Mouse (Mus musculus): ENCODE data around the gene Aldh1a3. TPM values are rescaled to one million over a fixed set of nuclear protein-coding genes. Genes with fewer than 3 reads are reported as not detected.

Gene Aldh1a3
- total and polyA plus RNA-seq, 2 experiments from 2014 or later: 1.4 to 2.2 TPM

DNA sequence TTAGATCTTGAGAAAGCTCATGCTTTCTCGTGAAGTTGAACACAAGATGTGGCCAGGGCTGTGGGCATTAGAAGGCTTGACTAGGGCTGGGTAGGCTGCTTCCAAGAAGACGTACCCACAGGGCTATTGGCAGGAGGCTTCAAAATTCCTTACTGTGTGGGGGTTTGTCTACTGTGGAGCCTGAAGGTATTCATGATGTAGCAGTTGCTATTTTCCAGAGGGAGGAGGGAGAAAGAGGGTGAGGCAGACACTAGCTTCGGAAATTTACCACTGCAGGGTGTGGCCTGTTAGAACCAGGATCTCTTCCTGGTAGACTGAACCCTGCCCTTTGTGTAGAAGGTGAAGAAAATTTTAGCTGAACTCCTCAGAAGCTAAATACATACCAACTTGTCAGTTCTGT is 19.5 kb upstream of the Aldh1a3 start:
- Histone ChIP-seq H3K36me3 (replicated peaks; ENCODE audit: control insufficient read depth, insufficient read depth, low read length) (no peaks in the 10 kb centered on the region), H3K27me3 (ENCODE audit: control insufficient read depth, insufficient read depth, low read length) (no peaks in the 10 kb centered on the region), H3K4me3 (ENCODE audit: low read depth, low read length) (no peak overlapping the region), H3K27ac (ENCODE audit: low read depth) (no peak overlapping the region), H3K4me2 (ENCODE audit: low read depth, low read length) (no peak overlapping the region), H3K9ac (replicated peaks; ENCODE audit: low read depth, low read length) (no peak overlapping the region), H3K9me3 (replicated peaks; ENCODE audit: control insufficient read depth, low read length) (no peaks in the 10 kb centered on the region), H3K4me1 (ENCODE audit: control insufficient read depth, insufficient read depth) (peaks cover 12% of the 10 kb centered on the region)
- 78% methylated on average over 3 of the region's 3 CpGs for WGBS
- TF ChIP-seq CTCF (IDR thresholded peaks at IDR 0.05; ENCODE audit: low read depth) (no peak), EP300 (IDR thresholded peaks at IDR 0.05; ENCODE audit: low read depth) (no peak)
- DNase-seq (ENCODE audit: low spot score) (no peak), ATAC-seq (ENCODE audit: insufficient read depth, low read depth) (no peak)

DNA sequence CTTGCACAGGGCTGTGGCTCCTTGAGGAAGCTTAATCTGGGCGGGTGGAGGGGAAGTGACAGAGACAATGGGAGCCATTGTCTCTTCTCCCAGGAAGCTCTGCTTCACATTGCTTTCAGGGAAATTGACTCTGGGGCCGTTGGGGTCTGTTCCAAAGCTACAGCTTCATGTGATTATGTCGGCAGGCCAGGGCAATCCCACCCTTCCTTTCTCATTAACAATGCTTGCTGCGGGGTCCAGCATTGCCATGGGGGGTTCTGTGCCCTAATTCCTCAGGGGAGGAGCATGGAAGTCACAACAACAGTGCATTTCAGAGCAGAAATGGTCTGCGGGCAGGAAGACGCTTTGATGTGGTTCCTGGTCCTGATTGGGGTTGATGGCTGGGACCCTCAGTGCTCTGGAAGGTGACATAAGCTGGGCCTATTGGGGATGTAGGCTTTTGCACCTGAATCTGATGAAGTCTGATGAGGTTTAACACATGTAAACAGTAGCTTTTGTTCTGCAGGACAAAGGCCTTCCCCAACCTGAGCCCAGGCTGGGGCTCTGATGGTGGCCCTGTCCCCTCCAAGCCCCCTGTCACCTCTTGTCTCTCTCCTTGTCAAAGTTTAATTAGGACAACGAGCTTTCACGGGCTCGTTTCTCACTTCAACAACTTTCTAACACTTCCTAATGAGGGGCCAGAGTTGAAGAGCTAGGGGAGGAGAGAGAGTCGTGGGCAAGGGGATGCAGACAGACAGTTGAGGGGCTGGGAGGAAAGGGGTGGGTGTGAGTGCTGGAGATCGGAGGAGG is 18.0 kb upstream of the Aldh1a3 start:
- no peak overlapping the region for H3K4me2 ChIP-seq (ENCODE audit: low read depth, low read length)
- no peak overlapping the region for H3K27ac ChIP-seq (ENCODE audit: low read depth)
- H3K9me3 ChIP-seq (replicated peaks; ENCODE audit: control insufficient read depth, low read length): no peaks in the 10 kb centered on the region
- peaks cover 6% of the 10 kb centered on the region for H3K4me1 ChIP-seq (ENCODE audit: control insufficient read depth, insufficient read depth)
- no peak overlapping the region for H3K4me3 ChIP-seq (ENCODE audit: low read depth, low read length)
- 41% methylated on average over 11 of the region's 11 CpGs for WGBS
- DNase-seq (ENCODE audit: low spot score) (no peak), ATAC-seq (ENCODE audit: insufficient read depth, low read depth) (no peak)
- TF ChIP-seq EP300 (IDR thresholded peaks at IDR 0.05; ENCODE audit: low read depth) (no peak), CTCF (IDR thresholded peaks at IDR 0.05; ENCODE audit: low read depth) (no peak)
- no peaks in the 10 kb centered on the region for H3K36me3 ChIP-seq (replicated peaks; ENCODE audit: control insufficient read depth, insufficient read depth, low read length)
- no peak overlapping the region for H3K9ac ChIP-seq (replicated peaks; ENCODE audit: low read depth, low read length)
- no peaks in the 10 kb centered on the region for H3K27me3 ChIP-seq (ENCODE audit: control insufficient read depth, insufficient read depth, low read length)

GRCm38 (mm10) chr7:66444706-66445105 is 17.4 kb upstream of the Aldh1a3 start:
- TF ChIP-seq CTCF (IDR thresholded peaks at IDR 0.05; ENCODE audit: low read depth) (no peak), EP300 (IDR thresholded peaks at IDR 0.05; ENCODE audit: low read depth) (no peak)

DNA sequence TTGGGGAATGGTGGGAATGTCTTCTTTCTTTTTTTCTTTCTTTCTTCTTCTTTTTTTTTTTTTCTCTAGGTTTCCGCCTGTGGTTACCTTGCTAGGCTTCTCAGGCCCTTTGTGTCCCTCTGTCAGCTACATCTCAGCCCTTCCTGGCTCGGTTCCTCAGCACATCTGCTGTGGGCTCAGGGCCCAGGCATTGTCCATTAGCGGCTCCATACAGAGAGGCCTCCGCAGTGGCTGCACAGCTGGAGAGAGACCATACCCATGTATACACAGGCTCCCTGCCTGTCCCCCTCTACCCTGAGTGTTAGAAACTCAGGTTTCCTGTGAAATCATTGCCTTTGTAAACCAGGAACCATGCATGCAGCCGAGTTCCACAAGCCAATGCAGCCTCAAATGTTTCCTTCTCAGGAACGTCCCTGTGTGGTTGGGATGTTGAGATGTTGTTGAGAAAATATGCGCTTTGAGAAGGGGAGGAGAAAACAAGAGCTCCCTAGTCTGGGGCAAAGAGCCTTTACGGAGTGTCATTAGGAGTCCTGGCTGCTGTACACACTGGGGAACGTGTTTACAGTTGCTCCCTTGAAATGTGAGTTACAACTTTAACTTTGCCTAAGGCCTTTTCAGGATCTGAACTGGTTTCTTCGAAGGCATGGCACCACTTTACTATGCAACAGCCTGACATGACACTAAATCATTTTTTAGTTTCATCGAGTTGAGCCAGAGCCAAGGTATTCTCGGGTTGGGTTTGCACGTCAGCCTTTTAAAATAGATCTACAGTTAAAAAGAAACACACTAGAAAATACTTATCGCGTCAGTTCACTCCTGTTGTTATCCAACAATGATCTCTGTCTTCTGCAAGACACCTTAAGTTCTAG is 15.4 kb upstream of the Aldh1a3 start:
- H3K27me3 ChIP-seq (ENCODE audit: control insufficient read depth, insufficient read depth, low read length): no peaks in the 10 kb centered on the region
- H3K36me3 ChIP-seq (replicated peaks; ENCODE audit: control insufficient read depth, insufficient read depth, low read length): no peaks in the 10 kb centered on the region
- no peak overlapping the region for H3K9ac ChIP-seq (replicated peaks; ENCODE audit: low read depth, low read length)
- TF ChIP-seq CTCF (IDR thresholded peaks at IDR 0.05; ENCODE audit: low read depth) (no peak), EP300 (IDR thresholded peaks at IDR 0.05; ENCODE audit: low read depth) (no peak)
- H3K4me2 ChIP-seq (ENCODE audit: low read depth, low read length): no peak overlapping the region
- ATAC-seq (ENCODE audit: insufficient read depth, low read depth) (no peak), DNase-seq (ENCODE audit: low spot score) (no peak)
- H3K9me3 ChIP-seq (replicated peaks; ENCODE audit: control insufficient read depth, low read length): no peaks in the 10 kb centered on the region
- WGBS: 53% methylated on average over 15 of the region's 15 CpGs
- H3K4me3 ChIP-seq (ENCODE audit: low read depth, low read length): no peak overlapping the region
- no peak overlapping the region; the same call in 1 of the 2 replicates for H3K27ac ChIP-seq (ENCODE audit: low read depth)
- H3K4me1 ChIP-seq (ENCODE audit: control insufficient read depth, insufficient read depth): peaks cover 10% of the 10 kb centered on the region

More at GRCm38 (mm10) chr7:66444706-66445105, 17.4 kb upstream of the Aldh1a3 start:
- Histone ChIP-seq H3K27me3 (ENCODE audit: control insufficient read depth, insufficient read depth, low read length) (no peaks in the 10 kb centered on the region), H3K9ac (replicated peaks; ENCODE audit: low read depth, low read length) (no peak overlapping the region), H3K36me3 (replicated peaks; ENCODE audit: control insufficient read depth, insufficient read depth, low read length) (no peaks in the 10 kb centered on the region), H3K4me2 (ENCODE audit: low read depth, low read length) (no peak overlapping the region), H3K27ac (ENCODE audit: low read depth) (no peak overlapping the region), H3K4me3 (ENCODE audit: low read depth, low read length) (no peak overlapping the region), H3K4me1 (ENCODE audit: control insufficient read depth, insufficient read depth) (peaks cover under 1% of the 10 kb centered on the region; the same call in 1 of the 2 replicates), H3K9me3 (replicated peaks; ENCODE audit: control insufficient read depth, low read length) (no peaks in the 10 kb centered on the region)
- 66% methylated on average over 5 of the region's 5 CpGs for WGBS
- DNase-seq (ENCODE audit: low spot score) (no peak), ATAC-seq (ENCODE audit: insufficient read depth, low read depth) (no peak)

GRCm38 (mm10) chr7:66438787-66439669 is 11.7 kb upstream of the Aldh1a3 start:
- no peak overlapping the region for H3K9ac ChIP-seq (replicated peaks; ENCODE audit: low read depth, low read length)
- no peak for DNase-seq (ENCODE audit: low spot score)
- peaks cover 10% of the 10 kb centered on the region for H3K4me1 ChIP-seq (ENCODE audit: control insufficient read depth, insufficient read depth)
- H3K4me3 ChIP-seq (ENCODE audit: low read depth, low read length): no peak overlapping the region
- no peaks in the 10 kb centered on the region for H3K9me3 ChIP-seq (replicated peaks; ENCODE audit: control insufficient read depth, low read length)
- H3K36me3 ChIP-seq (replicated peaks; ENCODE audit: control insufficient read depth, insufficient read depth, low read length): no peaks in the 10 kb centered on the region
- no peaks in the 10 kb centered on the region for H3K27me3 ChIP-seq (ENCODE audit: control insufficient read depth, insufficient read depth, low read length)
- ATAC-seq (ENCODE audit: insufficient read depth, low read depth): no peak
- WGBS: 40% methylated on average over 12 of the region's 12 CpGs
- H3K4me2 ChIP-seq (ENCODE audit: low read depth, low read length): no peak overlapping the region
- no peak overlapping the region for H3K27ac ChIP-seq (ENCODE audit: low read depth)
- TF ChIP-seq EP300 (IDR thresholded peaks at IDR 0.05; ENCODE audit: low read depth) (no peak), CTCF (IDR thresholded peaks at IDR 0.05; ENCODE audit: low read depth) (no peak)

All from heart, postnatal 0 days (tissue).